Mouse (Mus musculus) splenic B cell, adult 2 months (primary cell): ENCODE results near the gene Pcdh7.

Experiments used
- DNase-seq: peaks from one replicate; pipeline ENCODE4 v3.0.0-alpha.2; 2011; ENCODE audit warnings: low read depth, low spot score
- H3K27me3 ChIP-seq: 2 replicates; pipeline ENCODE4 v1.6.1; 2012; ENCODE audit warnings: mild to moderate bottlenecking, low read length, moderate library complexity, mixed read lengths; ENCODE audit not compliant: control insufficient read depth, poor library complexity, insufficient read depth, severe bottlenecking
- H3K36me3 ChIP-seq: 2 replicates; pipeline ENCODE4 v1.6.1; 2012; ENCODE audit warnings: mild to moderate bottlenecking, low read length, moderate library complexity, mixed read lengths; ENCODE audit not compliant: control insufficient read depth, poor library complexity, insufficient read depth, severe bottlenecking

Pcdh7 gene

GRCm38 (mm10) chr5:57767346-57767745 lies 49.6 kb downstream of the Pcdh7 start:
- Histone ChIP-seq H3K36me3 (no peaks in the 10 kb centered on the region), H3K27me3 (no peaks in the 10 kb centered on the region)
- DNase-seq, result no peak

DNA sequence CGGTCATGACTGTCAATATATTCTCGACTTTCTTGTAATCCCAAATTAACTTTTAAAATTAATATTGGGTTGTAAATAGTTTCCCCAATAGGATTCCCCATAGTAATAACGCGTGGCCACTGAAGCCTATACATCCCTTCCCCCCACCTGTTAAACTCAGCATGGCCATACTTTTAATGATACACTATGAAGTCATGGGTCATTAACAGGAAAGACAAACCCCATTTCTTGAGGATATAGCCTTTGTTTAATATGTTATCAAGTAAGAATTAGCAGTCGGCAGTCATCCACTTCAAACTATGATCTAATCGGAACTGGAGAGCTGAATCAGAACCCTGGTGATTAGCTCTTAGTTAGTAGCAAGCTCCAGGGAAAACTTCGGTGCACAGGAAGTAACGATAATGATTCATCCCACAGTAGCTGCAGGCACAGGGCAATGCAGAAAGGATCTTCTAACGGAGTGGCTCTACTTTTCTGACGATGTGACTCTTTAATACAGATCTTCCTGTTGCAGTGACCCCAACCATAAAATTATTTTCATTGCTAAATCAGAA lies 50.8 kb downstream of the Pcdh7 start:
- H3K27me3 ChIP-seq, result no peaks in the 10 kb centered on the region
- H3K36me3 ChIP-seq, result no peaks in the 10 kb centered on the region
- DNase-seq, result no peak

DNA sequence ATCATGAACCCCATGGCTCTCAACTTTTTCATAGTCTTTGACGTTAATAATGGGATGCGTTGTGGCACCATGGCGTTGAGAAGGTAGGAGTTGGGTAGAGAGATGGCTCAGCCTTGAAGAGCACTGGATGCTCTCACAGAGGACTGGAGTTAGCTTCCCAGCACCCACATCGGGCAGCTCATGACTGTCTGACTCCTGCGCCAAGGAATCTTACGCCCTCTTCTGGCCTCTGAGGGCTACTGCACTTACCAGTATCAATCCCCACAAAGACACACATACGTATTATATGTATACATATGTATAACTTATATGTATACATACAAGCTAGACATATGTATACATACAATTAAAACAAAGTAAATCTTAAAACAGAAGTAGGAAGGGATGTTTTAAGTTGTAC lies 51.9 kb downstream of the Pcdh7 start:
- DNase-seq, result no peak
- Histone ChIP-seq H3K36me3 (no peaks in the 10 kb centered on the region), H3K27me3 (no peaks in the 10 kb centered on the region)

- H3K27me3 ChIP-seq, result no peaks in the 10 kb centered on the region
- H3K36me3 ChIP-seq, result no peaks in the 10 kb centered on the region
- no peak for DNase-seq
These were observed 52.6 kb downstream of the Pcdh7 start for GRCm38 (mm10) chr5:57770364-57770763.

- H3K36me3 ChIP-seq, result no peaks in the 10 kb centered on the region
These were observed 53.4 kb downstream of the Pcdh7 start for GRCm38 (mm10) chr5:57771122-57771521.

GRCm38 (mm10) chr5:57772711-57773110 lies 54.9 kb downstream of the Pcdh7 start:
- no peaks in the 10 kb centered on the region for H3K36me3 ChIP-seq
- DNase-seq, result no peak
- H3K27me3 ChIP-seq, result no peaks in the 10 kb centered on the region

More at GRCm38 (mm10) chr5:57771122-57771521, 53.4 kb downstream of the Pcdh7 start:
- DNase-seq, result no peak
- H3K27me3 ChIP-seq, result no peaks in the 10 kb centered on the region

GRCm38 (mm10) chr5:57774496-57774895 lies 56.7 kb downstream of the Pcdh7 start:
- no peaks in the 10 kb centered on the region for H3K27me3 ChIP-seq
- no peaks in the 10 kb centered on the region for H3K36me3 ChIP-seq
- DNase-seq, result no peak

DNA sequence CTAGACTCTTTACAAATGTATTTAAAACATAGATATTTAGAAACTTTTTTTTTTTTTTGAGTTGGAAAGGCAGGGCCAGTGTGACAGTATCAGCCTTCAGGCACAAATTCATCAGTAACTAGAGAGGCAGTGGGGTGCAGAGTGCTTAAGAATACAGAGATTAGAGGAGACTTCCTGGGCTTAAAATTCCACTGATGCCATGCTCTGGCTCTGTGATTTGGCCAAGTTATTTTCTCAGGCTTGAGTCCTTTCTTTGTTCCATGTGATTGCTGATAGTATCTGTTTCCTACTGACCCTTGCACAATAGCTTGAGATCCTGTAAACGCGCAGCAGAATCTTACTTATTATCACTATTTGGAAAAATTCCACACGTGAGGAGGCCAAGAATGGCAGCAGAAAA lies 60.3 kb downstream of the Pcdh7 start:
- DNase-seq, result no peak
- no peaks in the 10 kb centered on the region for H3K27me3 ChIP-seq
- H3K36me3 ChIP-seq, result no peaks in the 10 kb centered on the region

- DNase-seq, result no peak
- Histone ChIP-seq H3K27me3 (no peaks in the 10 kb centered on the region), H3K36me3 (no peaks in the 10 kb centered on the region)
These were observed 62.2 kb downstream of the Pcdh7 start for GRCm38 (mm10) chr5:57779951-57780350.

DNA sequence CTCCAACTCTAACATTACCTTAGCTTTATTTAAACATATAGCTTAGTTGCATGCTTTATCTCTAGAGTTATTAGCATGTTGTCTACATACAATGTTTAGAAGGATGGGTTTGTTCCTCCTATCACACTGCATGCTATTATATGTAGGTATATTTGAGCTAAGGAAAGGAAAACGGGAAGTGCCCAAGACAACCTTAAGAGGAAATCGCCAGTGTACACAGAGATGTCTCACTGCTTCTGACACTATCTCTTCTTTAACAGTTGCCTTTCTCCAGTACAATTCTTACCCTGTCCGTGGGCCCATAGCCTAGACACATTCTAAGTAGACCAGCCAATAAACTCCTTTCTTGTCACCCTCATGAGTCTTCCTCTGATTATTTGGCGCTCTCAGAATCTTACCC lies 62.8 kb downstream of the Pcdh7 start:
- no peaks in the 10 kb centered on the region for H3K27me3 ChIP-seq
- no peak for DNase-seq
- no peaks in the 10 kb centered on the region for H3K36me3 ChIP-seq

DNA sequence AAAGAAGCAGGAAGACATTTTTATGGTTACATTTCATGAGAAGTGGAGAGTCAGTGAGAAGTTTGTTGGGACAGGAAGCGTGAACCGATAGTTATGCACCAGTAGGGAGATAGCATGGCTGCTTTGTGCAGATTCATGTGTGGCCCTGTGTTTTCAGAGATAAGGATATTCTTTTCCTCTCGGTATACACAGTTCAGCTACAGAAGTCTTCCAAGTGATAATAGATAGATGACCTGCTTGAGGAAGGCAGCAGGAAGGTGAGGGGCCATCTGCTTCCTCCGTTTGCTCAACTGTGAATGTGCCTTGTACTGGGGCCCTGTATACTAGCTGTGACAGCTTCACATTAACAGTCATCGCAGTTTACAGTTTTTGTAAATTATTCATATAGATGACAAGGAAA lies 64.2 kb downstream of the Pcdh7 start:
- Histone ChIP-seq H3K36me3 (no peaks in the 10 kb centered on the region), H3K27me3 (no peaks in the 10 kb centered on the region)
- DNase-seq, result no peak

DNA sequence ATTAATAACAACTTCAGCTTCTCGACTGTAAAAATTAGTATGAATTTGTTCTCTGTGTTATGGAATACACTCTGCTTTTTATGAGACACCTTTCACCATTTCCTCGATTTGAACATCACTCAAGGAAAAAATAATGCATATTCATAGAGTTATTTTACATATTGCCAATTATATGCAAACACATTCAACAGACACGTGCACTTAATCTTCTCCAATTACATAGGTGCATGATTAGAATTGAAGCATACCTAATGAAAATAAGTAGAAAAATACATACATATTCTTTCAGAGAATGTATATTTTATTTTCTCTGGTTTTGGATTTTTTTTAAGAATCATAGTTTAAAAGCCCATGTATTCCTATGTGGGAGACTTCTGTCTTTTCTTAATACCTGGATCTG lies 64.8 kb downstream of the Pcdh7 start:
- no peak for DNase-seq
- no peaks in the 10 kb centered on the region for H3K27me3 ChIP-seq
- no peaks in the 10 kb centered on the region for H3K36me3 ChIP-seq

- DNase-seq, result no peak
- no peaks in the 10 kb centered on the region for H3K36me3 ChIP-seq
- H3K27me3 ChIP-seq, result no peaks in the 10 kb centered on the region
These were observed 71.2 kb downstream of the Pcdh7 start for GRCm38 (mm10) chr5:57788775-57789509.

DNA sequence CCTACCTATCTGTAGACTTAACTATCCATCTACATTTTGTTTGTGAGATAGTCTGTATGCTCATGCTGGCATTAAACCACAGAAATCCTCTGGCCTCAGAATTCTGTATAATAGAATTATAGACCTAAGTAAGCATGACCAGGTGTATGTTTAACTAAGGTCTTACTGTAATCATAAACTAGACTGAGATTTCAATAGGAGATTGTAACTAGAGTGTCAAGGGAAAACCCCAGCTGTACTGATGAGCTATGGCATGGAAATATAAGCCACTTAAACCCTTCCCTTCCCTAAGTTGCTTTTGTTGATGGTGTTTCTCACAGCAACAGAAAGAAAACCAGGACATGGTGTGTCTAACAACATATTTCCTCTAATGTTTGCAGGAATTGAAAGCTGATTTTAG lies 78.6 kb downstream of the Pcdh7 start:
- DNase-seq, result no peak
- Histone ChIP-seq H3K36me3 (no peaks in the 10 kb centered on the region), H3K27me3 (no peaks in the 10 kb centered on the region)

- no peak for DNase-seq
- Histone ChIP-seq H3K27me3 (no peaks in the 10 kb centered on the region), H3K36me3 (no peaks in the 10 kb centered on the region)
These were observed 80.3 kb downstream of the Pcdh7 start for GRCm38 (mm10) chr5:57797951-57798670.
